Mouse (Mus musculus): Measurements from ENCODE around the gene Scg3. TPM values are rescaled to one million over a fixed set of nuclear protein-coding genes. Genes with fewer than 3 reads are reported as not detected.
"Not testable (repeated sequence)": the region's sequence is repeated elsewhere in the genome, so short reads cannot be mapped to it uniquely, and the experiment has no call there.

The Scg3 gene
- total RNA-seq (2021): 24.6 and 28.6 TPM in 2 replicates
- long read RNA-seq, transcript Scg3-202 (12 exons, 2,152 nt): major isoform, 11 of 21 reads
- long read RNA-seq, transcript Scg3-201 (12 exons, 2,384 nt): minor isoform, 6 of 21 reads
- long read RNA-seq, partial matches to known transcripts: 3 of 21 reads
- long read RNA-seq, other reads (novel, unspliced or antisense): 1 of 21 reads

GRCm38 (mm10) chr9:75683426-75684191, at the start of gene Scg3:
Gene Scg3 (minus strand): TSS chr9:75684056.
- peak; percentile 64 for DNase-seq

GRCm38 (mm10) chr9:75719952-75720687, 36.3 kb upstream of the Scg3 start:
- DNase-seq: peak; percentile 41

GRCm38 (mm10) chr9:75719481-75719880, 35.6 kb upstream of the Scg3 start:
- no peak for DNase-seq

- DNase-seq: no peak
Observed at GRCm38 (mm10) chr9:75684772-75685171, 916 bp upstream of the Scg3 start.

- no peak for DNase-seq
Observed at GRCm38 (mm10) chr9:75684292-75684691, 436 bp upstream of the Scg3 start.

GRCm38 (mm10) chr9:75680606-75681005, 3.2 kb downstream of the Scg3 start:
- no peak for DNase-seq

GRCm38 (mm10) chr9:75679629-75680028, 4.2 kb downstream of the Scg3 start:
- DNase-seq: no peak

- no peak for DNase-seq
Observed at GRCm38 (mm10) chr9:75678341-75678740, 5.5 kb downstream of the Scg3 start.

GRCm38 (mm10) chr9:75676226-75676625, 7.6 kb downstream of the Scg3 start:
- no peak for DNase-seq

- DNase-seq: no peak
Observed at GRCm38 (mm10) chr9:75672769-75673168, 11.1 kb downstream of the Scg3 start.

- DNase-seq: peak; percentile 10
Observed at GRCm38 (mm10) chr9:75666612-75667011, 17.2 kb downstream of the Scg3 start.

GRCm38 (mm10) chr9:75665364-75665763, 18.5 kb downstream of the Scg3 start:
- no peak for DNase-seq

- DNase-seq: no peak
Observed at GRCm38 (mm10) chr9:75660917-75661316, 22.9 kb downstream of the Scg3 start.

- not testable (repeated sequence) for DNase-seq
Observed at GRCm38 (mm10) chr9:75656456-75656855, 27.4 kb downstream of the Scg3 start.

GRCm38 (mm10) chr9:75653981-75654911, 29.6 kb downstream of the Scg3 start:
- DNase-seq: no peak

- no peak for DNase-seq
Observed at GRCm38 (mm10) chr9:75645405-75645804, 38.5 kb downstream of the Scg3 start.

- DNase-seq: no peak
Observed at GRCm38 (mm10) chr9:75634226-75634625, 49.6 kb downstream of the Scg3 start.

GRCm38 (mm10) chr9:75633603-75634002, 50.3 kb downstream of the Scg3 start:
- DNase-seq: no peak

GRCm38 (mm10) chr9:75632902-75633301, 51.0 kb downstream of the Scg3 start:
- peak; percentile 25 for DNase-seq

- no peak for DNase-seq
Observed at GRCm38 (mm10) chr9:75632111-75632510, 51.7 kb downstream of the Scg3 start.

GRCm38 (mm10) chr9:75630823-75631454, 52.9 kb downstream of the Scg3 start:
- no peak for DNase-seq

GRCm38 (mm10) chr9:75626308-75626604, 57.6 kb downstream of the Scg3 start:
- DNase-seq: no peak

All from adrenal gland, postnatal 25 days (tissue).